Mouse (Mus musculus): ENCODE data around the gene Nudt1.

Nudt1 gene

DNA sequence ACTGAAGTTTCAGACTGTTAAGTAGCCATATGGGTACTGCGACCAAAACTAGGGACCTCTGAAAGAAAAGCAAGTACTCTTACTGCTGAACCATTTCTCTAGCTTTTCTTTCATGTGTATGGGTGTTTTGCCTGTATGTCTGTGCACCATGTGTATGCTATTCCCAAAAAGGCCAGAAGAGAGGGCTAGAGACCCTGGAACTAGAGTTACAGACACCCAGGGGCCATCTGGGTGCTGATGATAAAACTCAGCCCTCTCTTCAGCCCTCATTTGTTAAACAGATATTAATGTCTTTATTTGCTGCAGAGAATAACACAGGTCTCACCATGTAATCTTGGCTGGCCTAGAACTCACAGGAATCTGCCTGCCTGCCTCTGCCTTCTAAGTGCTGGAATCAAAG is 63.0 kb downstream of the Nudt1 start:
- DNase-seq: no peak

DNA sequence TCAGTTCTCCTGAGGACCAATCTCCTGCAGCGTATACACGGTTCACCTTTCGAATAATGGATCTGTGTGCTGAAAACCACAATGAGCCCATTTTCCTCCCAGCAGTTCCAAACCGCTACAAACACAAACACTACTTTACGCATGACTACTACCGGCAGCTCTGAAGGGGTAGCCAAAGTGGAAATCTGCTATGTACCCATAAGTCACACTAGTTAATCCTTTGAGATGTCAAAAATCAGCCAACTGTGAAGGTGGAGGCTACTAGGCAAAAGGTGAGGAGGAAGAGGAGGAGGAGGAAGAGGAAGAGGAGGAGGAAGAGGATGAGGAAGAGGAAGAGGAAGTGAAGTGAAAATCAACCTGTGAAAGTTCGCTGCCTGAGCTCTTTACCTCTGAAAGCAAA is 65.8 kb downstream of the Nudt1 start:
- no peak for DNase-seq
